Mouse (Mus musculus): Measurements from ENCODE around the gene Scrn1.

DNA sequence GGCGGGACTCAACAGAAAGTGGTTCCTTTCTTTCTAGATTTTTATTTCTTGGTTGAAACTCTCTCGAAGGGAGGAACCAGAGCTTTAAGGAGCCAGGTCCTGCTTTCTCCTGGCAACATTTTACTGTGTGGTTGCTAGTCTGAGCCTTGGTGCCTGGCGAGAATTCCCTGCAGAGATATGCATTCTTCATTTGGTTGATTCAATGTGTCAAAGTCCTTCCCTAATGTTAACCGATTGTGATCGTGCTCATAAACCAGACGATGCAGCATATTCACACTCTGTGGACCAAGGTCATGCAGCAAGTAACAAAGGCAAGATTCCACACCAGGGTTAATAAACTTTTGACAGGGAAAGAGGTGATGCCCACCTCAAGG lies 244 bp upstream of the Scrn1 start:
- no peak for TF ChIP-seq EP300 (IDR thresholded peaks at IDR 0.05; ENCODE audit: low read depth)
- TF ChIP-seq CTCF (IDR thresholded peaks at IDR 0.05; ENCODE audit: low read depth) = no peak

All from liver, postnatal 0 days (tissue).